Mouse (Mus musculus) kidney, postnatal 0 days (tissue): Measurements from ENCODE around the gene Fosl2. TPM values are rescaled to one million over a fixed set of nuclear protein-coding genes. Genes with fewer than 3 reads are reported as not detected.

Experiments used
- ATAC-seq: fragments of 200-750 bp; cut with Nextera tagmentation; replicated peaks from 2 replicates; pipeline ENCODE4 v1.8.0; 2017; ENCODE audit warnings: low read depth, moderate number of reproducible peaks, moderate TSS enrichment, moderate library complexity; ENCODE audit not compliant: low FRiP score
- DNase-seq: peaks from one replicate; pipeline ENCODE4 v3.0.0-alpha.2; 2016; ENCODE audit warnings: low spot score
- H3K27ac ChIP-seq: fragments of 300-500 bp; sonication (generic); 2 replicates; pipeline ENCODE4 v1.5.1; 2014; ENCODE audit warnings: mild to moderate bottlenecking
- H3K27me3 ChIP-seq: fragments of 300-500 bp; sonication (generic); 2 replicates; pipeline ENCODE4 v1.6.1; 2014; ENCODE audit warnings: low read length, mixed read lengths; ENCODE audit not compliant: insufficient read depth
- H3K36me3 ChIP-seq: fragments of 300-500 bp; sonication (generic); 2 replicates; pipeline ENCODE4 v1.6.1; 2014; ENCODE audit warnings: low read length, mixed read lengths; ENCODE audit not compliant: insufficient read depth
- H3K4me1 ChIP-seq: fragments of 300-500 bp; sonication (generic); replicated peaks from 2 replicates; pipeline ENCODE4 v1.6.1; 2014; ENCODE audit warnings: antibody characterized with exemption, low read length, mixed read lengths; ENCODE audit not compliant: insufficient read depth
- H3K4me2 ChIP-seq: fragments of 300-500 bp; sonication (generic); 2 replicates; pipeline ENCODE4 v1.6.1; 2014; ENCODE audit warnings: mild to moderate bottlenecking, low read length, moderate library complexity, mixed read lengths
- H3K4me3 ChIP-seq: fragments of 300-500 bp; sonication (generic); replicated peaks from 2 replicates; pipeline ENCODE4 v1.5.1; 2014; ENCODE audit warnings: low read depth, low read length
- H3K9ac ChIP-seq: fragments of 300-500 bp; sonication (generic); 2 replicates; pipeline ENCODE4 v1.6.1; 2014; ENCODE audit warnings: low read depth, low read length
- H3K9me3 ChIP-seq: fragments of 300-500 bp; sonication (generic); replicated peaks from 2 replicates; pipeline ENCODE4 v1.6.1; 2016; ENCODE audit warnings: low read length, inconsistent platforms, mixed read lengths
- CTCF ChIP-seq: IDR thresholded peaks from 2 replicates; pipeline ENCODE4 v1.5.1; 2016; ENCODE audit warnings: antibody characterized with exemption, low read depth, mild to moderate bottlenecking, moderate library complexity
- WGBS: fragments of 180-500 bp; shearing (Covaris S2); extraction: QIAGEN DNeasy Blood & Tissue Kit; methylation state at CpG from one replicate; pipeline ENCODE4 v1.1.7; 2014; 5-methylcytosine and 5-hydroxymethylcytosine counted together
- polyA plus RNA-seq: library from polyadenylated mRNA; unstranded; fragments of >200 nt; fragmentation: Nextera tagmentation; extraction: Ambion mirVana; gene quantifications from 2 replicates; pipeline ENCODE4 v1.2.1, GENCODE M21; 2015

Fosl2 gene
- polyA plus RNA-seq, 1 experiment from 2014 or later, result 5.4 TPM

DNA sequence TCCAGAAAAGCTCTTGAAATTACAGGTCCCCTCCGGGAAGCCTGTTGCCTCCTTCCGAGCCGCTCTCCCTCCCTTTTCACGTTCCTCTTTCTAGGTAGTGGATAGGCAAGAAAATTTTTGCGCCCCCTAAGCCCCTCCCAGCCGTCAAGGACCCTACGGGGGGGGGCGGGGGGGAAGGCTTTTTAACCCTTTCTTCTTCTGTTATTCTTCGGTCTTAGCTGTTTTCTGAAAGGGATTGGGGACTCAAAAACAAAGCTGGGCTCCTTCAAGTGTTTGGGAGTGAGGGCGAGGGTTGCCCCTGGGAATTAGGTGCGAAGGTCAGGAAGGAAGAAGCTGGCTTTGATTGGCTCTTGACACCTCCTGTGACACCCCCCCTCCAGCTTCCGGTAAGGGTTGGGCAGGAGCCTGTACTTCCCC lies 1.5 kb downstream of the Fosl2 start:
- H3K4me1 ChIP-seq, result peaks cover 23% of the 10 kb centered on the region

DNA sequence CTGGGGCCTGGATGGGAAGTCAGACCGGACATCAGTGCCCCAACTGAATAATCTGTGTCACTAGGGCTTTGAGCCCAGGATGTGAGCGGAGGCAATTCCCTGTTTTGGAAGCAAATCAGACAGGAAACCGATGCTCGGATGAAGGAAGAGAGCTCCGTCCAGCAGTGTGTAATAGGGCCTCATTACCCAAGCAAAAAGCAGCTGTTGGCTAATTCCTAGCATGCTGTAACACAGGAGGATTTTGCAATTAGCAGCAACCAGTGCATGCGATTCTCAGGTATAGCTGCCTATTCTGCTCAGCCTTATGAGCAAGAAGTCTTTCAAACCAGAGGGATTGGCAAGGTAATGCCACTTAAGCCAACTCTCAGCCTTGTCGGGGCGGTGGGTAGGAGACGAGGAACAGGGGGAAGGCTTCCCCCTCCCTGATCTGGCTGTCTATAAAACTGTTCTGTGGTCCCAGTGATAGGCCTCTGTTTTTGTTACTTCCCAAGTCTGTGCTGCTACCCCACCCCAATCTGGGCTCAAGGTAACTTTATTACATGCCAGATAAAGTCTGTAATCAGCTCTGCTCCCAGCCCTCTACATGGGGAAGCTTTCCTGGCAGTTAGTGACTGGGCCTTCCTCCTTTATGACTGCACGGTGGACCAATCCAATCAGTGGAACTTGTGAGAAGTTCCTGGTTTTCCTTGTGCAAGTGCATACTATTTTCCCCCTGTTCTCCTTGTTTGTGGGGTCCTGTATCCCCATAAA lies 3.0 kb downstream of the Fosl2 start:
- Histone ChIP-seq H3K4me1 (peaks cover 24% of the 10 kb centered on the region), H3K36me3 (no peaks in the 10 kb centered on the region), H3K27me3 (no peaks in the 10 kb centered on the region), H3K27ac (peak overlapping the region; percentile 99), H3K4me3 (peak overlapping the region; percentile 77), H3K9ac (peak overlapping the region; percentile 88), H3K9me3 (no peaks in the 10 kb centered on the region), H3K4me2 (peak overlapping the region; percentile 90)
- 34% methylated on average over 10 of the region's 10 CpGs for WGBS
- DNase-seq (peak; percentile 50), ATAC-seq (no peak)
- TF ChIP-seq CTCF, result no peak

More for the DNA sequence above, 1.5 kb downstream of the Fosl2 start:
- H3K27me3 ChIP-seq, result no peaks in the 10 kb centered on the region
- peak; percentile 70 for DNase-seq
- no peaks in the 10 kb centered on the region for H3K36me3 ChIP-seq
- 2% methylated on average over 12 of the region's 12 CpGs for WGBS
- H3K4me2 ChIP-seq, result peak overlapping the region; percentile 90
- TF ChIP-seq CTCF, result no peak
- H3K27ac ChIP-seq, result peak overlapping the region; percentile 99
- peak overlapping the region; percentile 77 for H3K4me3 ChIP-seq
- no peaks in the 10 kb centered on the region for H3K9me3 ChIP-seq
- ATAC-seq, result no peak
- H3K9ac ChIP-seq, result peak overlapping the region; percentile 88

DNA sequence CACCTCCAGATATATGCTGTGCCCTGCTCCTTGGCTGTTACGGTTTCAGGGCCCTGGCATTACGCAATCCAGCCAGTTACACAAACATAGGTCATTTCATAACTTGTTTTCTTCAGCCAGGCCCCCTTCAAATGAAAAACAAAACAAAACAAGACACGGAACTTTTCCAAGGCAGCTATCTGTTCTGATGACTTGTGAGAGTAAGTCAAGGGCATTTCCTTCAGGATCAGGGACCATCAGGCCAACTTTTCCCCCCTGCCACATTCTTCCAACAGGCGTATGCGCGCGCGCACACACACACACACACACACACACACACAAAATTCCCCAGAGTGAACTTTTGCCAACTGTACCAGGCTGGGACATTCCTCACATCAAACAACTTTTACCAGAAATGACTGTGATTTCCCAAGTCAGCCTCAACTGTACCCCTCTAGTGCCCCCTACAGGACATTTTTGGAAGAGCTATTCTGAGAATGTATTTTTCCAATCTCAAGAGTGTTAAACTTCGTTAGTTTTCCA lies 4.0 kb downstream of the Fosl2 start:
- no peaks in the 10 kb centered on the region for H3K27me3 ChIP-seq
- H3K27ac ChIP-seq, result peak overlapping the region; percentile 99
- no peaks in the 10 kb centered on the region for H3K9me3 ChIP-seq
- H3K36me3 ChIP-seq, result no peaks in the 10 kb centered on the region
- peaks cover 21% of the 10 kb centered on the region for H3K4me1 ChIP-seq
- 27% methylated on average over 9 of the region's 9 CpGs for WGBS
- peak; percentile 88 for TF ChIP-seq CTCF
- DNase-seq (peak; percentile 88), ATAC-seq (no peak)
- H3K9ac ChIP-seq, result peak overlapping the region; percentile 88; the same call in 1 of the 2 replicates
- peak overlapping the region; percentile 90 for H3K4me2 ChIP-seq
- H3K4me3 ChIP-seq, result peak overlapping the region; percentile 77

DNA sequence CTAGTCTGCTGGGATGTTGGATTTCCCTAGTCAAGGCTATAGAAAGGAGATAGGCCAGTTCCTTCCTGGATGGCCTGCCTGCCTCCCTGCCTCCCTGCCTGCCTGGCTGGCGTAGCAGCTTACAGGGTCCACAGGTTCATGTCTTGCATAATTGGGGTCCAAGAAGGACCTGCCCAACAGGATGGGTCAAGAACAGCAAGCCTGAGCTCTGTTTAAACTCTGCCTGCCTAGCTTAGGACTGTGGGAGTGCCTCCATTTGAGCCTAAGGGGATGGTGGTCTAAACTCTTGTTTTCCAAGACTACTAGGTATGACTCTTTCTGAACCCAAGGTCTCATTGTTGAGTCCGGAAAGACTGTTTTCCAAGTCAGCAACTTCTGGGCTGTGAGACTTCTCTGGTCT lies 6.3 kb downstream of the Fosl2 start:
- TF ChIP-seq CTCF, result no peak
- H3K27ac ChIP-seq, result no peak overlapping the region
- H3K27me3 ChIP-seq, result no peaks in the 10 kb centered on the region
- no peak for DNase-seq
- no peak overlapping the region for H3K9ac ChIP-seq
- H3K4me2 ChIP-seq, result no peak overlapping the region
- peaks cover 21% of the 10 kb centered on the region for H3K4me1 ChIP-seq
- no peaks in the 10 kb centered on the region for H3K9me3 ChIP-seq
- no peak overlapping the region for H3K4me3 ChIP-seq
- H3K36me3 ChIP-seq, result peaks cover 6% of the 10 kb centered on the region; the same call in 1 of the 2 replicates
- no peak for ATAC-seq
- WGBS, result 75% methylated on average over 2 of the region's 2 CpGs

DNA sequence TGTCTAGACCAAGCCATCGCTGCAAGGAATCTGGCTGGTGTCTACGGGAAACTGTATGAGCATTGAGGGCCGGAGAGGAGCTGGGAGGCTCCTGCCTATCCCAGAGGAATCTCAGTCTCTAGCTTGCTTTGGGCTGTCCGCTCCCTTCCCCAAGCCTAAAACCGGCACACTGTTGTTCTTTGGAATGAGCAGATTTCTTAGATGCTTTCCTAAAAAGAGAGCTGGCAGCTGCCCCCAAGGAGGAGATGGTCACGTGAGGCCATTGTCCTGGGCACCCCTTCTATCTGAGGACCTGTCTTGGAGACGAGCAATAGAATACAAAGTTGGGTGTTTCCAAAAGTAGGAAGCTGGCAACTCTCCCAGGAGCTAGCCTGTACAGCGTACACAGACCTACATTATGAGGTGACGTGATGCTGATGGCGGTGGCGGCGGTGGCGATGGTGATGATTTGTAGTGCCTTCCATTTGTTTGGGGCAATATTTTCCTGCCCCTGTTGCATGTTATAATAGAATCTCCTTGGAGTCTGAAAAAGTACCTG lies 7.9 kb downstream of the Fosl2 start:
- no peaks in the 10 kb centered on the region for H3K27me3 ChIP-seq
- H3K36me3 ChIP-seq, result peaks cover 17% of the 10 kb centered on the region
- 64% methylated on average over 13 of the region's 13 CpGs for WGBS
- TF ChIP-seq CTCF, result no peak
- H3K4me1 ChIP-seq, result peaks cover 21% of the 10 kb centered on the region
- H3K9ac ChIP-seq, result no peak overlapping the region
- no peaks in the 10 kb centered on the region for H3K9me3 ChIP-seq
- H3K4me3 ChIP-seq, result no peak overlapping the region
- H3K27ac ChIP-seq, result no peak overlapping the region
- H3K4me2 ChIP-seq, result no peak overlapping the region
- ATAC-seq, result no peak
- no peak for DNase-seq

DNA sequence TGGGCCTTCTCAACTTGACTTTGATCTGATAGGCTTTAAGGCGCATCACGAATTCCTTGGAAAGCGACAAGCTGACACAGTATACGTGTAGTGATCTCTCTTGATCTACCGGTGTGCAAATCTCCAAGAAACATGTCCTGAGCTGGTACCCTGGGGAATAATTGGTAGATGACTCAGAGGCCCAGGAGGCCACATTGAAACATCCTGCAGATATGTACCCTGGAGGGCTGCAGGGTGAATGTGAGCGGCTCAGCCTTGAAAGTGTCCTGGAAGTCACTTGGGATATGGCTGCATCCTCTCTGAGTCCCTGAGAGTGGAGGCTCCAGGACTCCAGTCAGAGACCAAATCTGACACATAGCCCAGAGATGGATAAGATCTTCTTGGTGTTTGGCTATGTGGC lies 10.7 kb downstream of the Fosl2 start:
- Histone ChIP-seq H3K27me3 (no peaks in the 10 kb centered on the region), H3K4me1 (peaks cover 19% of the 10 kb centered on the region; the same call in 1 of the 2 replicates), H3K9ac (no peak overlapping the region), H3K36me3 (peaks cover 26% of the 10 kb centered on the region), H3K27ac (no peak overlapping the region), H3K9me3 (no peaks in the 10 kb centered on the region), H3K4me3 (no peak overlapping the region), H3K4me2 (no peak overlapping the region)
- 85% methylated on average over 6 of the region's 6 CpGs for WGBS
- TF ChIP-seq CTCF, result no peak
- ATAC-seq (no peak), DNase-seq (no peak)
